Mouse (Mus musculus) liver, embryonic 13.5 days (tissue): ENCODE measurements around the gene Ilkap. TPM values are rescaled to one million over a fixed set of nuclear protein-coding genes. Genes with fewer than 3 reads are reported as not detected.

Experiments used
- polyA plus RNA-seq: library from polyadenylated mRNA; unstranded; fragments of >200 nt; fragmentation: Nextera tagmentation; extraction: Ambion mirVana; gene quantifications from 2 replicates; pipeline ENCODE4 v1.2.1, GENCODE M21; 2015

Ilkap gene
- polyA plus RNA-seq, 1 experiment from 2014 or later, result 86.5 TPM

Other genes starting within 250 kb of the Ilkap start
- 4.1 and 5.3 TPM in 2 replicates for gene Ramp1, start 219.0 kb downstream of the Ilkap start, polyA plus RNA-seq
- 71.1 and 77.5 TPM in 2 replicates for gene Ube2f, start 148.5 kb downstream of the Ilkap start, polyA plus RNA-seq
- 24.9 and 30.1 TPM in 2 replicates for gene Scly, start 100.5 kb downstream of the Ilkap start, polyA plus RNA-seq
- gene Espnl, start 76.7 kb downstream of the Ilkap start, polyA plus RNA-seq, result not detected in 2 replicates
- 0.10 TPM in 2 replicates for gene Klhl30, start 47.8 kb downstream of the Ilkap start, polyA plus RNA-seq
- 4.5 and 4.7 TPM in 2 replicates for gene Erfe, start 32.4 kb downstream of the Ilkap start, polyA plus RNA-seq
- gene Hes6, start 15.2 kb upstream of the Ilkap start, polyA plus RNA-seq, result 21.9 and 22.5 TPM in 2 replicates
- gene Per2, start 60.5 kb upstream of the Ilkap start, polyA plus RNA-seq, result 1.4 and 2.5 TPM in 2 replicates
- gene Traf3ip1, start 95.8 kb upstream of the Ilkap start, polyA plus RNA-seq, result 2.5 and 2.6 TPM in 2 replicates
- gene Asb1, start 141.7 kb upstream of the Ilkap start, polyA plus RNA-seq, result 12.3 and 13.8 TPM in 2 replicates